Mouse (Mus musculus) right cerebral cortex, postnatal 14 days (tissue): ENCODE data around the gene Cep41.

Source experiments
- DNase-seq: peaks from one replicate; pipeline ENCODE4 v3.0.0; 2022

The Cep41 gene

GRCm38 (mm10) chr6:30693350-30693991 lies at the start of gene Cep41:
TSS of gene Cep41 (minus strand) at chr6:30693749.
- peak; percentile 98 for DNase-seq

GRCm38 (mm10) chr6:30739177-30739747 lies 45.7 kb upstream of the Cep41 start:
- DNase-seq = peak; percentile 32

GRCm38 (mm10) chr6:30738464-30739006 lies 45.0 kb upstream of the Cep41 start:
- DNase-seq = no peak

GRCm38 (mm10) chr6:30737548-30738463 lies 44.3 kb upstream of the Cep41 start:
- peak; percentile 72 for DNase-seq

GRCm38 (mm10) chr6:30736864-30737547 lies 43.5 kb upstream of the Cep41 start:
- DNase-seq = peak; percentile 74

- no peak for DNase-seq
Measured at GRCm38 (mm10) chr6:30736372-30736762, 42.8 kb upstream of the Cep41 start.

- DNase-seq = no peak
Measured at GRCm38 (mm10) chr6:30735728-30736371, 42.3 kb upstream of the Cep41 start.

GRCm38 (mm10) chr6:30734988-30735727 lies 41.6 kb upstream of the Cep41 start:
- no peak for DNase-seq

GRCm38 (mm10) chr6:30734465-30734864 lies 40.9 kb upstream of the Cep41 start:
- DNase-seq = no peak

- no peak for DNase-seq
Measured at GRCm38 (mm10) chr6:30732571-30733130, 39.1 kb upstream of the Cep41 start.

- no peak for DNase-seq
Measured at GRCm38 (mm10) chr6:30730301-30730971, 36.9 kb upstream of the Cep41 start.

- no peak for DNase-seq
Measured at GRCm38 (mm10) chr6:30723331-30723730, 29.8 kb upstream of the Cep41 start, which contains the start of gene Mest. TSS of gene Mest (plus strand) at chr6:30723547.

GRCm38 (mm10) chr6:30722385-30723164 lies 29.0 kb upstream of the Cep41 start:
- DNase-seq = no peak

- DNase-seq = no peak
Measured at GRCm38 (mm10) chr6:30716796-30717195, 23.2 kb upstream of the Cep41 start.

GRCm38 (mm10) chr6:30714891-30715471 lies 21.4 kb upstream of the Cep41 start:
- DNase-seq = no peak

- DNase-seq = no peak
Measured at GRCm38 (mm10) chr6:30713896-30714295, 20.3 kb upstream of the Cep41 start.

GRCm38 (mm10) chr6:30713455-30713854 lies 19.9 kb upstream of the Cep41 start:
- DNase-seq = no peak

GRCm38 (mm10) chr6:30712484-30712883 lies 18.9 kb upstream of the Cep41 start:
- DNase-seq = no peak

- no peak for DNase-seq
Measured at GRCm38 (mm10) chr6:30711365-30711763, 17.8 kb upstream of the Cep41 start.
